Mouse (Mus musculus) CD4-positive naive resting alpha-beta T cell, adult 57 days (primary cell): ENCODE measurements around the gene Mup18. TPM values are rescaled to one million over a fixed set of nuclear protein-coding genes. Genes with fewer than 3 reads are reported as not detected.

Source experiments
- total RNA-seq: library from RNA; stranded (reverse); gene quantifications from one replicate; pipeline ENCODE4 v1.2.4, GENCODE M21; 2023

Gene Mup18
- total RNA-seq: not detected

GRCm38 (mm10) chr4:61674036-61674435 is at the start of gene Mup18:
Mup18 (minus strand) TSS chr4:61674136.

Other genes with a start within 250 kb of the Mup18 start
- not detected for gene Mup15, start 234.4 kb downstream of the Mup18 start, total RNA-seq
- gene Mup16, start 154.6 kb downstream of the Mup18 start, total RNA-seq: not detected
- gene Mup17, start 78.3 kb downstream of the Mup18 start, total RNA-seq: not detected
- not detected for gene Mup19, start 108.1 kb upstream of the Mup18 start, total RNA-seq
- gene Mup5, start 161.1 kb upstream of the Mup18 start, total RNA-seq: not detected